Mouse (Mus musculus) neural tube, embryonic 13.5 days (tissue): ENCODE data around the gene Lfng. TPM values are rescaled to one million over a fixed set of nuclear protein-coding genes. Genes with fewer than 3 reads are reported as not detected.

Source experiments
- ATAC-seq: fragments of 200-750 bp; cut with Nextera tagmentation; 2 replicates; pipeline ENCODE4 v1.8.0; 2017; ENCODE audit warnings: low read depth, mild to moderate bottlenecking, moderate TSS enrichment, moderate library complexity
- H3K27ac ChIP-seq: fragments of 300-500 bp; sonication (generic); replicated peaks from 2 replicates; pipeline ENCODE4 v1.5.1; 2015; ENCODE audit warnings: moderate library complexity, mild to moderate bottlenecking, inconsistent platforms
- H3K27me3 ChIP-seq: fragments of 300-500 bp; sonication (generic); 2 replicates; pipeline ENCODE4 v1.6.1; 2015; ENCODE audit warnings: mild to moderate bottlenecking, inconsistent platforms
- H3K36me3 ChIP-seq: fragments of 300-500 bp; sonication (generic); 2 replicates; pipeline ENCODE4 v1.6.1; 2015; ENCODE audit warnings: mild to moderate bottlenecking, inconsistent platforms
- H3K4me1 ChIP-seq: fragments of 300-500 bp; sonication (generic); replicated peaks from 2 replicates; pipeline ENCODE4 v1.6.1; 2015; ENCODE audit warnings: inconsistent platforms
- H3K4me2 ChIP-seq: fragments of 300-500 bp; sonication (generic); 2 replicates; pipeline ENCODE4 v1.6.1; 2015; ENCODE audit warnings: inconsistent platforms, mild to moderate bottlenecking, moderate library complexity
- H3K4me3 ChIP-seq: fragments of 300-500 bp; sonication (generic); 2 replicates; pipeline ENCODE4 v1.5.1; 2015; ENCODE audit warnings: mild to moderate bottlenecking, inconsistent platforms
- H3K9ac ChIP-seq: fragments of 300-500 bp; sonication (generic); 2 replicates; pipeline ENCODE4 v1.6.1; 2015; ENCODE audit warnings: moderate library complexity, mild to moderate bottlenecking, inconsistent platforms
- H3K9me3 ChIP-seq: fragments of 300-500 bp; sonication (generic); 2 replicates; pipeline ENCODE4 v1.6.1; 2016; ENCODE audit warnings: inconsistent platforms
- WGBS: fragments of 180-500 bp; shearing (Covaris S2); methylation state at CpG from one replicate; pipeline ENCODE4 v1.1.7; 2015; 5-methylcytosine and 5-hydroxymethylcytosine counted together
- polyA plus RNA-seq: library from polyadenylated mRNA; unstranded; fragments of >200 nt; fragmentation: Nextera tagmentation; extraction: Ambion mirVana; gene quantifications from 2 replicates; pipeline ENCODE4 v1.2.1, GENCODE M21; 2015

Gene Lfng
- polyA plus RNA-seq: 17.6 and 20.6 TPM in 2 replicates

DNA sequence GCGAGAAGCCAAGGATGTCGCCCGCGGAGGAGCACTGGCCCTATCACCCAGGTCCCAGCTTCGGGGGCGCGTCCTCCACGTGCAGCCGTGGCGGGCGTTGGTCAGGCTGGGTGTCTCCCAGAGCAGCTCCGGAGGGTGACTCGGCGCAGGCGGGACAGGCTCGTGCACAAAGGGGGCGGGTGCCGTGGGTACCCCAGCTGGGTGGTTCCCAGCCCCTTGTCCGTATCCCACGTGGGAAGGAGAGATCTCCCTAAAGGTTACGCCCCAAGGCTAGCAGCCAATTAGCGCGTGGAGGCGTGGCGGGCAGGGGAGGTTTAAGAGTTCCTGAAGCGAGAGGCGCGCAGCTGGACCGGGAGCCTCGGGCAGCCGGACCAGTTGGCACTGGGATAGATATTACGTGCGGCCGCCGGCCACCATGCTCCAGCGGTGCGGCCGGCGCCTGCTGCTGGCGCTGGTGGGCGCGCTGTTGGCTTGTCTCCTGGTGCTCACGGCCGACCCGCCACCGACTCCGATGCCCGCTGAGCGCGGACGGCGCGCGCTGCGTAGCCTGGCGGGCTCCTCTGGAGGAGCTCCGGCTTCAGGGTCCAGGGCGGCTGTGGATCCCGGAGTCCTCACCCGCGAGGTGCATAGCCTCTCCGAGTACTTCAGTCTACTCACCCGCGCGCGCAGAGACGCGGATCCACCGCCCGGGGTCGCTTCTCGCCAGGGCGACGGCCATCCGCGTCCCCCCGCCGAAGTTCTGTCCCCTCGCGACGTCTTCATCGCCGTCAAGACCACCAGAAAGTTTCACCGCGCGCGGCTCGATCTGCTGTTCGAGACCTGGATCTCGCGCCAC lies at the start of gene Lfng:
Gene Lfng, plus strand, starts transcription at position 320 of the 835 bp plus-strand sequence.
- peaks cover 18% of the 10 kb centered on the region for H3K27me3 ChIP-seq
- peaks cover 77% of the 10 kb centered on the region for H3K4me1 ChIP-seq
- H3K9me3 ChIP-seq: no peaks in the 10 kb centered on the region
- H3K36me3 ChIP-seq: 0 out of 2 replicates have a peak, but pooled peaks cover under 1% of the 10 kb centered on the region
- peak within 1 kb of the TSS; percentile 87 for H3K4me2 ChIP-seq
- ATAC-seq: peak; percentile 45
- H3K9ac ChIP-seq: peak within 1 kb of the TSS; percentile 75
- H3K4me3 ChIP-seq: peak within 1 kb of the TSS; percentile 59
- under 1% methylated on average over 91 of the region's 91 CpGs for WGBS
- peak within 1 kb of the TSS; percentile 95 for H3K27ac ChIP-seq

- H3K27ac ChIP-seq: no peak overlapping the region
- H3K4me3 ChIP-seq: no peak overlapping the region
- H3K27me3 ChIP-seq: no peaks in the 10 kb centered on the region
- WGBS: 80% methylated on average over 9 of the region's 9 CpGs
- no peak for ATAC-seq
- no peak overlapping the region for H3K4me2 ChIP-seq
- H3K9me3 ChIP-seq: no peaks in the 10 kb centered on the region
- peaks cover 19% of the 10 kb centered on the region; the same call in 1 of the 2 replicates for H3K4me1 ChIP-seq
- no peaks in the 10 kb centered on the region for H3K36me3 ChIP-seq
- H3K9ac ChIP-seq: no peak overlapping the region
These were observed 44.5 kb upstream of the Lfng start for GRCm38 (mm10) chr5:140562601-140563000.

DNA sequence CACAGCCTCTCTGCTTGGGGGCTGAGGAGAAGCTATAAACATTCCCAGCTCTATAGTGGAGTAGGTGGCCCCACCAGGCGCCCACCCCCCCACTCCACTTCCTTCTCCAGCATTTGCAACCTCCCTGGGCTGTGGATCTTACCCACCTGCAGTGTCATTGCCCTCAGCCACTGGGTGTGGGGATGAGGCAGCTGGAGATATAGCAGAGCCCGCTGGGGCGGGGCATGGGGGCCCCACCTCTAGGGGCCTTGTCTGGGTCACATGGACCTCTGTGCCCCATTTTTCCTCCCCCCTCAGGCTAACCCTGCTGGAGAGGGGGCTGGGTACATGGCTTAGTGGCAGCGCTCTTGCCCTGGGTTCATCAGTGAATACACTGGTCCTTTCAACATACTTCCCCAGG lies 42.2 kb upstream of the Lfng start, which contains the start of gene Grifin:
Gene Grifin, minus strand, starts transcription at position 176 of the 400 bp plus-strand sequence.
- Histone ChIP-seq H3K4me1 (peaks cover 30% of the 10 kb centered on the region), H3K4me2 (no peak within 1 kb of the TSS), H3K36me3 (no peaks in the 10 kb centered on the region), H3K4me3 (no peak within 1 kb of the TSS), H3K27me3 (no peaks in the 10 kb centered on the region), H3K27ac (no peak within 1 kb of the TSS), H3K9ac (no peak within 1 kb of the TSS), H3K9me3 (no peaks in the 10 kb centered on the region)
- 71% methylated on average over 4 of the region's 4 CpGs for WGBS
- no peak for ATAC-seq

DNA sequence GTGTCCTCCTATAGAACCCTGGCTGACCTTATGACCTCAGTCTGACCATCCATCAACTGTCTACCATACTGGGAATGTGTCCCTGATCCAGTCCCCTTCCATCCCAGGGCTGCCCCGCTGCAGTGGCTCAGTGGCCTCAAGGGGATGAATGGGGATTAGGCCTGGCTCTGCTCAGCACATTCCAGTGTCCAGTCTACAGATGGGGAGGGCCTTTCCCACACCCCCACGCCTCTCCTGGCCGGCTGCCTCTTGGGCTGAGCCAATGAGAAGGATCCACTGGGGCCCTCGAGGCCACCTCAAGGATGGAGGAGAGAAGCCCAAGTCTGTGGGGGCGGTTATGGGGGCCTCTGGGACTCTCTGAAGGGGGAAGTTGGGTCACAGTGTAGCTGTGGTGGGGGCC lies 41.7 kb upstream of the Lfng start:
- Histone ChIP-seq H3K27me3 (no peaks in the 10 kb centered on the region), H3K9me3 (no peaks in the 10 kb centered on the region), H3K9ac (no peak overlapping the region), H3K4me2 (no peak overlapping the region), H3K36me3 (no peaks in the 10 kb centered on the region), H3K27ac (no peak overlapping the region), H3K4me1 (peaks cover 30% of the 10 kb centered on the region), H3K4me3 (no peak overlapping the region)
- WGBS: 30% methylated on average over 5 of the region's 5 CpGs
- ATAC-seq: peak; percentile 30; the same call in 1 of the 2 replicates

- no peaks in the 10 kb centered on the region for H3K27me3 ChIP-seq
- no peak overlapping the region for H3K9ac ChIP-seq
- ATAC-seq: no peak
- H3K9me3 ChIP-seq: no peaks in the 10 kb centered on the region
- no peak overlapping the region for H3K4me2 ChIP-seq
- H3K36me3 ChIP-seq: no peaks in the 10 kb centered on the region
- WGBS: 66% methylated on average over 6 of the region's 6 CpGs
- H3K4me3 ChIP-seq: no peak overlapping the region
- peaks cover 32% of the 10 kb centered on the region for H3K4me1 ChIP-seq
- no peak overlapping the region for H3K27ac ChIP-seq
These were observed 41.3 kb upstream of the Lfng start for GRCm38 (mm10) chr5:140565856-140566255.

GRCm38 (mm10) chr5:140566271-140566670 lies 40.8 kb upstream of the Lfng start:
- Histone ChIP-seq H3K9me3 (no peaks in the 10 kb centered on the region), H3K4me2 (no peak overlapping the region), H3K4me3 (no peak overlapping the region), H3K36me3 (no peaks in the 10 kb centered on the region), H3K9ac (no peak overlapping the region), H3K27me3 (no peaks in the 10 kb centered on the region), H3K27ac (no peak overlapping the region), H3K4me1 (peaks cover 36% of the 10 kb centered on the region)
- ATAC-seq: no peak
- 75% methylated on average over 4 of the region's 4 CpGs for WGBS

GRCm38 (mm10) chr5:140567321-140567720 lies 39.8 kb upstream of the Lfng start:
- Histone ChIP-seq H3K4me3 (no peak overlapping the region), H3K9me3 (no peaks in the 10 kb centered on the region), H3K4me1 (peaks cover 41% of the 10 kb centered on the region), H3K27ac (no peak overlapping the region), H3K9ac (no peak overlapping the region), H3K36me3 (no peaks in the 10 kb centered on the region), H3K27me3 (no peaks in the 10 kb centered on the region), H3K4me2 (no peak overlapping the region)
- ATAC-seq: peak; percentile 26; the same call in 1 of the 2 replicates
- WGBS: 63% methylated on average over 11 of the region's 11 CpGs

- WGBS: 87% methylated on average over 5 of the region's 5 CpGs
These were observed 39.4 kb upstream of the Lfng start for GRCm38 (mm10) chr5:140567751-140568150.

DNA sequence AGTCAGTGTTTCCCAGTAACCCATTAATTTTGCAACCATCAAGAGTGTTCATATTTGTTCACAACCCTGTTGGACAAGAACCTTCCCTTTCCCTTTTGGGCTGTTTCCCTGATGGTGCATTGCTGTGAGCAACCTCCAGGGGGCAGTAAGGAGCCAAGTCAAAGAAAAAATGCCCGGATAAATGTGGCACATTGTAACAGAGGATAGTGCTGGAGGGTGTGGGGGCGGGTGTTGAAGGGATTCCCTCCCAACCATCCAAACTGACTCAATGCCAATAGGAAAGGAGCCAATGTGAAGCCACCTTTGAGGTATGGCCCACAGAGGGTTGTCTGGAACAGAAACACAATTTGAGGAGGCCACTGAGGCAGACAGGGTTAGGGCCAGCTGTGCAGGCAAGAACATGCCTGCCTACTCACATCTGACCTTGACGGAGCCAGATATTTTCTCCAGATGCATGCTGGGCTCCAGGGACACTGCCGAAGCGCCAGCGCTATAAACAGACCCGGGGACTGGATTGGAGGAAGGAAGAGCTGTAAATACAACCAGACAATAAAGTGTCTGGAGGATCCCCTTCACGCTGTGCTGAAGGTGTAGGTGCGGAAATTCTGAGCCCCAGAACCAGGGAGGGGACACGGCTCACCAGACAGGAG lies 38.7 kb upstream of the Lfng start:
- ATAC-seq: peak; percentile 28; the same call in 1 of the 2 replicates
- Histone ChIP-seq H3K4me2 (peak overlapping the region; percentile 33), H3K4me1 (peaks cover 41% of the 10 kb centered on the region), H3K9ac (peak overlapping the region; percentile 47; the same call in 1 of the 2 replicates), H3K9me3 (no peaks in the 10 kb centered on the region), H3K36me3 (no peaks in the 10 kb centered on the region), H3K27me3 (no peaks in the 10 kb centered on the region), H3K4me3 (no peak overlapping the region), H3K27ac (peak overlapping the region; percentile 76)
- WGBS: 14% methylated on average over 10 of the region's 10 CpGs

More at GRCm38 (mm10) chr5:140567751-140568150, 39.4 kb upstream of the Lfng start:
- Histone ChIP-seq H3K27me3 (no peaks in the 10 kb centered on the region), H3K9me3 (no peaks in the 10 kb centered on the region), H3K36me3 (no peaks in the 10 kb centered on the region), H3K27ac (no peak overlapping the region), H3K4me3 (no peak overlapping the region), H3K9ac (no peak overlapping the region), H3K4me2 (no peak overlapping the region), H3K4me1 (peaks cover 41% of the 10 kb centered on the region)
- ATAC-seq: no peak

GRCm38 (mm10) chr5:140569032-140569595 lies 38.0 kb upstream of the Lfng start:
- H3K4me1 ChIP-seq: peaks cover 41% of the 10 kb centered on the region
- no peak for ATAC-seq
- no peaks in the 10 kb centered on the region for H3K27me3 ChIP-seq
- H3K36me3 ChIP-seq: no peaks in the 10 kb centered on the region
- no peak overlapping the region for H3K4me2 ChIP-seq
- 84% methylated on average over 16 of the region's 16 CpGs for WGBS
- no peak overlapping the region for H3K4me3 ChIP-seq
- no peaks in the 10 kb centered on the region for H3K9me3 ChIP-seq
- no peak overlapping the region; the same call in 1 of the 2 replicates for H3K27ac ChIP-seq
- no peak overlapping the region for H3K9ac ChIP-seq

DNA sequence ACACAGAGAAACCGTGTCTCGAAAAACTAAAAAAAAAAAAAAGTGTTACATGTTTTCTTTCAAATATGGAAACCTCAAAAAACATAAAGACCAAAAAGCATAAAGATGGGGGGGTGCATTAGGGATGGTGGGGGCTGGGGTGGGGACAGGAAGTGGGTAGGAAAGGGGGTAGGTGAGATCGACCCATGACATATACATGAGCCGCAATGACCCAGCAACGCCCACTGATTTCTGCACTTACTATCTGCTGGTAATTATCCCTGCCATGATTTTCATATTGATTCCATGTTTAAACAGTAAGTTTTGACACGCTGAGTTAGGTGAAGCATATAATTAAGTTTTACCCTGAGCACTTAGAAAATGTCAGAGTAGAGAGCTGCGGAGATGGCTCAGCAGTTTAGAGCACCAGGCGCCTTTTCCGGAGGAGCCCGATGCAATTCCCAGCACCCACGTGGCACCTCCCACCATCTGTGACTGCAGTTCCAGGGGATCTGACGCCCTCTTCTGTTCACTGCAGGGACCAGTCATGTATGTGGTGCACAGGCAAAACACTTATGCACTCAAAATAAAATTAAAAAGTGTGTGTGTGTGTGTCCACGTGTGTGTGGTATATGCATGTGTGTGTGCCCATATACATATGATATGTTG lies 36.8 kb upstream of the Lfng start:
- no peaks in the 10 kb centered on the region for H3K27me3 ChIP-seq
- no peak for ATAC-seq
- no peak overlapping the region for H3K9ac ChIP-seq
- no peaks in the 10 kb centered on the region for H3K9me3 ChIP-seq
- 83% methylated on average over 13 of the region's 13 CpGs for WGBS
- H3K4me3 ChIP-seq: no peak overlapping the region
- H3K27ac ChIP-seq: no peak overlapping the region
- peaks cover 35% of the 10 kb centered on the region for H3K4me1 ChIP-seq
- H3K36me3 ChIP-seq: no peaks in the 10 kb centered on the region
- H3K4me2 ChIP-seq: no peak overlapping the region
